In the genomic region with DNA sequence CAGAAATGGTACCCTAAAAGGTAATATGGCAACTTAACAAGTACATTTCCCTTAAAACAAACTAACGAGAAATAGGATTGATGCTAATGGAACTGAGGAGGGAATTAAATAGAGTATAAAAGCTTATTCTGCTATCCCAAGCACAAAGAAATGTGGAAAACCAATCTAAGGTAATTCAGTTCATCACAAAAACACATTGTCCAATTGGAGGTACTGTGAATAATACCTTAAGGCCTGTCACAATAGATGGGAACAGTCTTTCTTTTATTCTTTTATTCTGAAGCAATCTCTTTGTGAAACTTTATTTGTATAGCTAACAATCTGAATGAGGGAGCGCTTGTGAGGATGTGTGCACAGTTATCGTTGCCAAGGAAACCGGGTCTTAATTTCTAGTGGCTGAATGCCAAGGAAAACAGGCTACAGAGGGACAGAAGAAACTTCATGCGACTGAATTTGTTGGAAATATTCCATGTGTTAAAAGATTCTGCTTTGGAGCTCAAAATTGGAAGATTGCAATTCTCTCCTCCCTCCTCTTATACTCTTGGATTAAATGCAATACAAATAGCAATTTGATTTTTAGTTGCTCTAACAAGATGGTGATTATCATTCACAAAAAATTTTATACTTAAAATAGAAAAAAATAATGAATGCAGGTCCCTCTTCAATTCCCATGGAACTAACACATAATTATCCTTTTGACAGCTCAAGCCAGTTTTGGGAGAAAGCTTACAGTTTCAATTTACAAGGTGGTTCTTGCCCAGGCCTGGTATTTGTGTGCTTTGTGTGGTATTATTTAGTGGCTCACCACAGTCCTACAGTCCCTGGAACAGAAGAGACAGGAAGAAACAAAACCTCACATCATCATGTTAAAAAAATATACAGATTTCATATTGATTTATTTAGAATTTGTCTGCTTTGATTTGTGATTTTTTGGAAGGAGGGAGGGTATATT, we compare ENCODE assay signal across 9 mouse cellular contexts.
DNase-seq lines count a peak whose midpoint lies in the region; ATAC-seq lines count a peak whose summit lies in the region.
"Had no signal": no experiment of that assay in that cellular context is flagged by ENCODE, and none has a peak within 500 bp of the region (broad histone marks: within the 10 kb centered on the region; RNA-seq: fewer than 3 reads in every experiment).

No protein-coding gene starts in this region.

- no peak overlapping the region for H3K9ac ChIP-seq in embryonic facial prominence, embryonic 11.5 days (replicated peaks; ENCODE audit: low read length)
- no peak overlapping the region for H3K9ac ChIP-seq in hindbrain, embryonic 12.5 days
- no peak overlapping the region for H3K9ac ChIP-seq in midbrain, embryonic 13.5 days (replicated peaks)

- no peaks in the 10 kb centered on the region for H3K36me3 ChIP-seq in embryonic facial prominence, embryonic 11.5 days (replicated peaks; ENCODE audit: control insufficient read depth, insufficient read depth, low read depth, low read length)
- H3K36me3 ChIP-seq in embryonic facial prominence, embryonic 10.5 days (replicated peaks): no peaks in the 10 kb centered on the region
- H3K36me3 ChIP-seq in hindbrain, embryonic 12.5 days: no peaks in the 10 kb centered on the region
- H3K36me3 ChIP-seq in midbrain, embryonic 13.5 days: no peaks in the 10 kb centered on the region

- no peak overlapping the region for H3K4me3 ChIP-seq in embryonic facial prominence, embryonic 11.5 days (ENCODE audit: low read depth, low read length)
- no peak overlapping the region for H3K4me3 ChIP-seq in embryonic facial prominence, embryonic 10.5 days
- no peak overlapping the region for H3K4me3 ChIP-seq in hindbrain, embryonic 12.5 days
- H3K4me3 ChIP-seq in midbrain, embryonic 13.5 days (replicated peaks): no peak overlapping the region

- no peaks in the 10 kb centered on the region for H3K9me3 ChIP-seq in embryonic facial prominence, embryonic 11.5 days (replicated peaks; ENCODE audit: control insufficient read depth, low read length)
- no peaks in the 10 kb centered on the region for H3K9me3 ChIP-seq in embryonic facial prominence, embryonic 10.5 days
- H3K9me3 ChIP-seq in hindbrain, embryonic 12.5 days (replicated peaks): no peaks in the 10 kb centered on the region
- no peaks in the 10 kb centered on the region for H3K9me3 ChIP-seq in midbrain, embryonic 13.5 days

- no peak for ATAC-seq in embryonic facial prominence, embryonic 11.5 days (replicated peaks; ENCODE audit: insufficient number of reproducible peaks, low FRiP score, low TSS enrichment, low read depth)
- ATAC-seq in hindbrain, embryonic 12.5 days (ENCODE audit: low FRiP score): peak; percentile 73
- ATAC-seq in midbrain, embryonic 13.5 days: peak; percentile 90
- no peak for ATAC-seq in erythroid progenitor cell, adult 5-6 weeks (replicated peaks; ENCODE audit: low FRiP score, poor library complexity, severe bottlenecking)
- ATAC-seq in monocyte, adult 5-6 weeks (replicated peaks; ENCODE audit: insufficient number of reproducible peaks, low FRiP score, low TSS enrichment, poor library complexity, severe bottlenecking): no peak

- no peak overlapping the region for H3K4me2 ChIP-seq in embryonic facial prominence, embryonic 11.5 days (ENCODE audit: low read depth, low read length)
- H3K4me2 ChIP-seq in hindbrain, embryonic 12.5 days (replicated peaks): no peak overlapping the region
- no peak overlapping the region for H3K4me2 ChIP-seq in midbrain, embryonic 13.5 days (replicated peaks)

- H3K27me3 ChIP-seq in embryonic facial prominence, embryonic 11.5 days (ENCODE audit: control insufficient read depth, insufficient read depth, low read length): no peaks in the 10 kb centered on the region
- no peaks in the 10 kb centered on the region for H3K27me3 ChIP-seq in embryonic facial prominence, embryonic 10.5 days (replicated peaks; ENCODE audit: low read depth, poor library complexity, severe bottlenecking)
- H3K27me3 ChIP-seq in hindbrain, embryonic 12.5 days: no peaks in the 10 kb centered on the region
- H3K27me3 ChIP-seq in midbrain, embryonic 13.5 days: 0 out of 2 replicates have a peak, but pooled peaks cover 5% of the 10 kb centered on the region

- H3K27ac ChIP-seq in embryonic facial prominence, embryonic 11.5 days (replicated peaks; ENCODE audit: low read depth, low read length): no peak overlapping the region
- H3K27ac ChIP-seq in embryonic facial prominence, embryonic 10.5 days (replicated peaks): no peak overlapping the region
- H3K27ac ChIP-seq in hindbrain, embryonic 12.5 days: no peak overlapping the region
- H3K27ac ChIP-seq in midbrain, embryonic 13.5 days: peak overlapping the region; percentile 56; the same call in 1 of the 2 replicates

- no peaks in the 10 kb centered on the region for H3K4me1 ChIP-seq in embryonic facial prominence, embryonic 11.5 days (ENCODE audit: control insufficient read depth, insufficient read depth, low read length)
- no peaks in the 10 kb centered on the region for H3K4me1 ChIP-seq in embryonic facial prominence, embryonic 10.5 days
- H3K4me1 ChIP-seq in hindbrain, embryonic 12.5 days: no peaks in the 10 kb centered on the region
- peaks cover 13% of the 10 kb centered on the region for H3K4me1 ChIP-seq in midbrain, embryonic 13.5 days (replicated peaks)

- WGBS in embryonic facial prominence, embryonic 11.5 days: 62% methylated on average over 5 of the region's 5 CpGs
- WGBS in embryonic facial prominence, embryonic 10.5 days: 68% methylated on average over 5 of the region's 5 CpGs
- 38% methylated on average over 5 of the region's 5 CpGs for WGBS in hindbrain, embryonic 12.5 days
- 14% methylated on average over 5 of the region's 5 CpGs for WGBS in midbrain, embryonic 13.5 days

- peak; percentile 52 for DNase-seq in embryonic facial prominence, embryonic 11.5 days (ENCODE audit: low spot score)
- DNase-seq in embryonic facial prominence, embryonic 10.5 days (ENCODE audit: low spot score): no peak
- peak; percentile 80 for DNase-seq in brain, embryonic 18.5 days (ENCODE audit: low read depth, low spot score)
- DNase-seq in adrenal gland, adult 8-10 months: no peak
- DNase-seq: kidney, adult 8-10 months had no signal

Comparison
In these comparisons a context has a peak if more than half of its experiments do, and no peak if none do; other contexts are left out.
1. DNase-seq: peak in embryonic facial prominence, embryonic 11.5 days (single experiment) and brain, embryonic 18.5 days (single experiment); none in embryonic facial prominence, embryonic 10.5 days (single experiment) and adrenal gland, adult 8-10 months (single experiment).
2. ATAC-seq: peak in hindbrain, embryonic 12.5 days (single experiment) and midbrain, embryonic 13.5 days (single experiment); none in embryonic facial prominence, embryonic 11.5 days (single experiment), erythroid progenitor cell, adult 5-6 weeks (single experiment) and monocyte, adult 5-6 weeks (single experiment).